Mouse (Mus musculus): ENCODE measurements at regions not wholly inside any gene's neighbourhood (a gene's known extent, or its start where the extent isn't known, plus 50 kb on each side); places are given as distances from the start of the nearest gene placed in this dataset.

GRCm38 (mm10) chr10:96309766-96310165, 173.4 kb downstream of the Gm5426 start:
- Histone ChIP-seq H3K4me3 (ENCODE audit: low read depth, low read length) (no peak overlapping the region), H3K36me3 (ENCODE audit: insufficient read depth, low read length) (no peaks in the 10 kb centered on the region), H3K9ac (replicated peaks; ENCODE audit: low read length, poor library complexity, severe bottlenecking) (no peak overlapping the region), H3K27me3 (ENCODE audit: insufficient read depth, low read length) (no peaks in the 10 kb centered on the region), H3K9me3 (ENCODE audit: low read length) (no peaks in the 10 kb centered on the region), H3K4me2 (ENCODE audit: low read depth, low read length, poor library complexity, severe bottlenecking) (no peak overlapping the region), H3K4me1 (ENCODE audit: insufficient read depth, low read length) (no peaks in the 10 kb centered on the region; the same call in 1 of the 2 replicates), H3K27ac (ENCODE audit: low read depth, low read length) (no peak overlapping the region)
- 61% methylated on average over 4 of the region's 4 CpGs for WGBS
- TF ChIP-seq CTCF (IDR thresholded peaks at IDR 0.05) = no peak
- DNase-seq (ENCODE audit: low spot score) (peak; percentile 11), ATAC-seq (ENCODE audit: low FRiP score) (no peak)

- Histone ChIP-seq H3K9ac (replicated peaks; ENCODE audit: low read length, poor library complexity, severe bottlenecking) (no peak overlapping the region), H3K36me3 (ENCODE audit: insufficient read depth, low read length) (no peaks in the 10 kb centered on the region), H3K27ac (ENCODE audit: low read depth, low read length) (no peak overlapping the region), H3K27me3 (ENCODE audit: insufficient read depth, low read length) (no peaks in the 10 kb centered on the region), H3K9me3 (ENCODE audit: low read length) (no peaks in the 10 kb centered on the region), H3K4me2 (ENCODE audit: low read depth, low read length, poor library complexity, severe bottlenecking) (no peak overlapping the region), H3K4me3 (ENCODE audit: low read depth, low read length) (no peak overlapping the region), H3K4me1 (ENCODE audit: insufficient read depth, low read length) (no peaks in the 10 kb centered on the region)
- ATAC-seq (ENCODE audit: low FRiP score) (no peak), DNase-seq (ENCODE audit: low spot score) (no peak)
- TF ChIP-seq CTCF (IDR thresholded peaks at IDR 0.05) = no peak
- WGBS = 92% methylated on average over 1 of the region's 1 CpGs
Measured at GRCm38 (mm10) chr10:96325297-96325696, 188.9 kb downstream of the Gm5426 start.

- no peak overlapping the region for H3K27ac ChIP-seq (ENCODE audit: low read depth, low read length)
- no peak overlapping the region for H3K4me2 ChIP-seq (ENCODE audit: low read depth, low read length, poor library complexity, severe bottlenecking)
- no peak for TF ChIP-seq CTCF (IDR thresholded peaks at IDR 0.05)
- H3K4me3 ChIP-seq (ENCODE audit: low read depth, low read length) = no peak overlapping the region
- H3K9ac ChIP-seq (replicated peaks; ENCODE audit: low read length, poor library complexity, severe bottlenecking) = no peak overlapping the region
- no peaks in the 10 kb centered on the region for H3K36me3 ChIP-seq (ENCODE audit: insufficient read depth, low read length)
- H3K9me3 ChIP-seq (ENCODE audit: low read length) = no peaks in the 10 kb centered on the region
- no peaks in the 10 kb centered on the region for H3K4me1 ChIP-seq (ENCODE audit: insufficient read depth, low read length)
- DNase-seq (ENCODE audit: low spot score) (no peak), ATAC-seq (ENCODE audit: low FRiP score) (no peak)
- no peaks in the 10 kb centered on the region for H3K27me3 ChIP-seq (ENCODE audit: insufficient read depth, low read length)
- WGBS = 41% methylated on average over 6 of the region's 6 CpGs
Measured at GRCm38 (mm10) chr10:96330639-96331487, 194.5 kb downstream of the Gm5426 start.

- Histone ChIP-seq H3K9ac (replicated peaks; ENCODE audit: low read length, poor library complexity, severe bottlenecking) (no peak overlapping the region), H3K36me3 (ENCODE audit: insufficient read depth, low read length) (no peaks in the 10 kb centered on the region), H3K27ac (ENCODE audit: low read depth, low read length) (no peak overlapping the region), H3K27me3 (ENCODE audit: insufficient read depth, low read length) (no peaks in the 10 kb centered on the region), H3K4me2 (ENCODE audit: low read depth, low read length, poor library complexity, severe bottlenecking) (no peak overlapping the region), H3K4me3 (ENCODE audit: low read depth, low read length) (no peak overlapping the region), H3K9me3 (ENCODE audit: low read length) (no peaks in the 10 kb centered on the region), H3K4me1 (ENCODE audit: insufficient read depth, low read length) (no peaks in the 10 kb centered on the region)
- 65% methylated on average over 10 of the region's 10 CpGs for WGBS
- ATAC-seq (ENCODE audit: low FRiP score) = no peak
- TF ChIP-seq CTCF (IDR thresholded peaks at IDR 0.05) = no peak
- peak; percentile 44 for DNase-seq (ENCODE audit: low spot score)
Measured at GRCm38 (mm10) chr10:96332731-96333201, 196.4 kb downstream of the Gm5426 start.

- ATAC-seq (ENCODE audit: low FRiP score) (no peak), DNase-seq (ENCODE audit: low spot score) (peak; percentile 9)
- no peak overlapping the region for H3K27ac ChIP-seq (ENCODE audit: low read depth, low read length)
- H3K4me3 ChIP-seq (ENCODE audit: low read depth, low read length) = no peak overlapping the region
- 87% methylated on average over 6 of the region's 6 CpGs for WGBS
- H3K9me3 ChIP-seq (ENCODE audit: low read length) = no peaks in the 10 kb centered on the region
- H3K4me1 ChIP-seq (ENCODE audit: insufficient read depth, low read length) = no peaks in the 10 kb centered on the region
- H3K9ac ChIP-seq (replicated peaks; ENCODE audit: low read length, poor library complexity, severe bottlenecking) = no peak overlapping the region
- peak; percentile 35 for TF ChIP-seq CTCF (IDR thresholded peaks at IDR 0.05)
- H3K36me3 ChIP-seq (ENCODE audit: insufficient read depth, low read length) = no peaks in the 10 kb centered on the region
- H3K27me3 ChIP-seq (ENCODE audit: insufficient read depth, low read length) = no peaks in the 10 kb centered on the region
- no peak overlapping the region for H3K4me2 ChIP-seq (ENCODE audit: low read depth, low read length, poor library complexity, severe bottlenecking)
Measured at GRCm38 (mm10) chr10:96333224-96333623, 196.8 kb downstream of the Gm5426 start.

GRCm38 (mm10) chr10:96336271-96336670, 199.9 kb downstream of the Gm5426 start:
- H3K9me3 ChIP-seq (ENCODE audit: low read length) = no peaks in the 10 kb centered on the region
- H3K4me1 ChIP-seq (ENCODE audit: insufficient read depth, low read length) = no peaks in the 10 kb centered on the region
- DNase-seq (ENCODE audit: low spot score) (no peak), ATAC-seq (ENCODE audit: low FRiP score) (no peak)
- no peaks in the 10 kb centered on the region for H3K27me3 ChIP-seq (ENCODE audit: insufficient read depth, low read length)
- H3K4me3 ChIP-seq (ENCODE audit: low read depth, low read length) = no peak overlapping the region
- H3K4me2 ChIP-seq (ENCODE audit: low read depth, low read length, poor library complexity, severe bottlenecking) = no peak overlapping the region
- no peaks in the 10 kb centered on the region for H3K36me3 ChIP-seq (ENCODE audit: insufficient read depth, low read length)
- TF ChIP-seq CTCF (IDR thresholded peaks at IDR 0.05) = no peak
- no peak overlapping the region for H3K9ac ChIP-seq (replicated peaks; ENCODE audit: low read length, poor library complexity, severe bottlenecking)
- WGBS = 91% methylated on average over 3 of the region's 3 CpGs
- H3K27ac ChIP-seq (ENCODE audit: low read depth, low read length) = no peak overlapping the region
